Mouse (Mus musculus): ENCODE measurements at regions not wholly inside any gene's neighbourhood (a gene's known extent, or its start where the extent isn't known, plus 50 kb on each side); places are given as distances from the start of the nearest gene placed in this dataset.
A peak's percentile ranks its signal among the peaks of the same experiment; 100 is the strongest.

DNA sequence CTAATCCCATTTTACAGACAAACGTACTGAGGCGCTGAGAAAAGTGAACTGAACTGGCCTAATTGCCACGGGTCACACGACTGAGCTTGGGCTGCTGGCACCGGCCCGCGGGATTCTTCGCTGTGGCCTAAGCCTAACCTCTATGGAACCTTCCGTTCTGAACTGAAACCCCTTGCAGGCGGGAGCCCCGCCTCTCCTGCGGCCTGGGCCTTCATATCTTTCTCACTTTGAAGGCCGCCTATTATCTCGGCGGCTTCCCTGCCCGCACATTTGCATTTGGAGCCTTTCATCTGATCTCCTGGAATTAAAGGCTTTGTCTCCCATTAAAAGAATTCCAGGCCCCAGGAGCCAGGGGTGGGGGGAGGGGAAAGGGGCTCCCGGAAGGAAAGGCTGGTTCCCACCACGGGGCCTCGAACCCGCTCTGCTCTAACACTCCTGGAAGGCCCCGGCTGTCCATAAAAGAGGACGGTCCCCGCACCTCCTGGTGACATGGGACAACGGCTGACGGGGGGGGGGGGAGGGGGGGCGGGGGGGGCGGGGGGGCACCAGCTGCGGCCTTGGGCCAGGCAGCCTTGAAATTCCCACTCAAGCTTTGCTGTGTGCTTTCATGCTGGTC is 122.9 kb upstream of the Pja1 start:
- DNase-seq (ENCODE audit: low read depth, low spot score): peak; percentile 11

DNA sequence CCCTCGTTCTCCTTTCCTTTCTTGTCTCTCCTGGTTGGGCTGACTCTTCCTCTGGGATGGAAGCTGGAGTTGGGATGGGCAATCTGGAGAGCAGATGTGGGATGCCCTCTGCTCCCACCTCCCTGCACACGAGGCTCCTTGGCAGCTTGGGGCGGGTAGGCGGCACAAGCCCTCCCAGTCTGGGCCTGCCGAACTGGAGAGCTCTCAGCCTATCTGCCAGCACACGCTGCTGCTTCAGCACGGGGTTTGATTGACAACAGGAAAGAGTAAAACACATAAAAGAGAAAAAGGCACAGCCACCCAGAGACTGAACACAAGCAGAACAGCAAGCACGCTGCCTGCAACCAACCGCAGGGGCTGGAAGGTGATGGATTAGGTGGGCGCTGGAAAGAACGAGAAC is 121.9 kb upstream of the Pja1 start:
- peak; percentile 28 for DNase-seq (ENCODE audit: low read depth, low spot score)

- DNase-seq (ENCODE audit: low read depth, low spot score): no peak
Measured at GRCm38 (mm10) chrX:99587284-99587683, 116.2 kb upstream of the Pja1 start.

GRCm38 (mm10) chrX:99586282-99586681 is 115.2 kb upstream of the Pja1 start:
- no peak for DNase-seq (ENCODE audit: low read depth, low spot score)

- DNase-seq (ENCODE audit: low read depth, low spot score): no peak
Measured at GRCm38 (mm10) chrX:99585703-99586102, 114.6 kb upstream of the Pja1 start.

- DNase-seq (ENCODE audit: low read depth, low spot score): no peak
Measured at GRCm38 (mm10) chrX:99582611-99583010, 111.5 kb upstream of the Pja1 start.

- no peak for DNase-seq (ENCODE audit: low read depth, low spot score)
Measured at GRCm38 (mm10) chrX:99581632-99582466, 110.8 kb upstream of the Pja1 start.

- no peak for DNase-seq (ENCODE audit: low read depth, low spot score)
Measured at GRCm38 (mm10) chrX:99579206-99579605, 108.1 kb upstream of the Pja1 start.

DNA sequence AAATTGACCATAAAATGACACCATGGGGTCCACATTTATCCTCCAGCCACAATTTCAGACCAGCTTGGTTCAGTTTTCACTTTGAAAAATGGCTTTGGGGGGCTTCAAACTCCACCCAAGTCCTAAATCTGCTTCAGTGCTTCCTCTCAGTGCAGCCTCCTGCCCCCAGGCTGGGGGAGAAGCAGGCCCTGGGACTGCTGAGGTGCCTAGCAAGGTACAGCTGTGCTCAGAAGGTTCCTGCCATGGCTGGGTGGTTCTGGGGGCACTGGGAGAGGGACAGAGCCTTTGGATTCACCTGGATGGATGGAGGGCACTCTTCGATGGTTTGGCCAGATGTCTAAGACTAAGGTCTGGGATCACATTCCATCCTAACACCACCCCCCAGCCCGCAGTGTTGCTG is 107.7 kb upstream of the Pja1 start:
- no peak for DNase-seq (ENCODE audit: low read depth, low spot score)

DNA sequence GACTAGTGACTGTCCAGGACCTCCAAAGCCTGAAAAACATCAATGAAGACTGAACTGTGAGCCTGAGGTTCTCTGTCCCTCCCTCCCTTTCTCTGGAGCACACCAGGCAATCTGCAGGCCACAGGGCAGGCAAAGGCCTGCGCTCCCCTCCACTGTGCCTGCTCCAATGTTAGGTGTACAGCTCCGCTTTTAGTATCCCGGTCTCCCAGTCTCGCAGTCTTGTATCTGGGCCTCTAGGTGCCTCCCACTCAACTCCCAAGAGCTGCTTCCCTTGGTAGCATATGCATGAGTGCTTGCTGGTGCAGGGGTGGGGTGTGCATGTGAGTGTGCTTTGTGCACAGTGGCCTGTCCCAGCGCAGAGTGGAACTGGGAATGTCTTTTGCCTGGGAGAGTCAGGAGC is 104.0 kb upstream of the Pja1 start:
- DNase-seq (ENCODE audit: low read depth, low spot score): no peak

- peak; percentile 52 for DNase-seq (ENCODE audit: low read depth, low spot score)
Measured at GRCm38 (mm10) chrX:99574441-99575103, 103.5 kb upstream of the Pja1 start.

GRCm38 (mm10) chrX:99570161-99570560 is 99.1 kb upstream of the Pja1 start:
- DNase-seq (ENCODE audit: low read depth, low spot score): no peak

- no peak for DNase-seq (ENCODE audit: low read depth, low spot score)
Measured at GRCm38 (mm10) chrX:99568244-99568643, 97.2 kb upstream of the Pja1 start.

- no peak for DNase-seq (ENCODE audit: low read depth, low spot score)
Measured at GRCm38 (mm10) chrX:99567367-99568164, 96.5 kb upstream of the Pja1 start.

DNA sequence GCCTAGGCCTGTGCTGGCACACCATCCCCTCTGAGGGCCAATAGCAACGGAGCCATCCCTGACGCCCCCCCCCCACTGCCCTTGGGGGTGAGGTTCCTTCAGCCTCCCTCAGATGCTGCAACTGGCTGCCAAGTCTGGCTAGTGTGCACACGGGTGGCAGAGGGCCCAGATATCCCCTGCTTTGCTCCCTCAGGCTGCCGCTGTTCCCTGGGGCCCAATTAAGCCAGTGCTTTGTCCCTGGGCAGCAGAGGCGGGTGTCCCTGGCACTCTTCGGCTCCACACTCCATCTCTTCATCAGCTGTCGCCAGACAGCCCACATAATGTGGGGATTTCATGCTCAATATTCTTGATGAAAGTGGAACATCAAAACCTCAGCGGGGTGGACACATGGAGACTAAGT is 90.9 kb upstream of the Pja1 start:
- no peak for DNase-seq (ENCODE audit: low read depth, low spot score)

DNA sequence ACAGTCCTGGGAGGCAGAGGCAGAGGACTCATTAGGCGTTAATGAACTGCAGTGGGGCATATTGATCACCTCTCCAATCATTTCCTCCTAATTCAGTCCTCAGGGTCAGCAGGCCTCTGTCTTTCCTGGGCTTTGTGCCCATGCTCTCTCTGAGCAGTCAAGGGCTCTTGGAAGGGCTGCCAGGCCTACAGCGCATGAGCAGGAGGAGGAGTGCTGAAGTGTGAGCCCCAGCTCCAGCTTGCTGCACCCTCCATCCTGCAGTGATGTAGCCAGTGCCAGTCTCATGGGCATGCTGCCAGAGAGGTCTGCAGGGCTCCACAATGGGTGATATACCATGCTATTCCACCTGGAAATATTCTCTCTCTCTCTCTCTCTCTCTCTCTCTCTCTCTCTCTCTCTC is 89.6 kb upstream of the Pja1 start:
- DNase-seq (ENCODE audit: low read depth, low spot score): no peak

GRCm38 (mm10) chrX:99556876-99557354 is 85.8 kb upstream of the Pja1 start:
- no peak for DNase-seq (ENCODE audit: low read depth, low spot score)

GRCm38 (mm10) chrX:99555976-99556781 is 85.1 kb upstream of the Pja1 start:
- DNase-seq (ENCODE audit: low read depth, low spot score): no peak

GRCm38 (mm10) chrX:99552778-99553177 is 81.7 kb upstream of the Pja1 start:
- no peak for DNase-seq (ENCODE audit: low read depth, low spot score)

GRCm38 (mm10) chrX:99550057-99550760 is 79.1 kb upstream of the Pja1 start:
- DNase-seq (ENCODE audit: low read depth, low spot score): no peak
